Mouse (Mus musculus) MEL (cell line): ENCODE data around the gene Cd248. TPM values are rescaled to one million over a fixed set of nuclear protein-coding genes. Genes with fewer than 3 reads are reported as not detected.

Experiments used
- DNase-seq: peaks from one replicate; pipeline ENCODE4 v3.0.0; 2011; ENCODE audit warnings: low read depth, low spot score
- H3K27ac ChIP-seq: 2 replicates; pipeline ENCODE4 v1.5.1; 2012; ENCODE audit warnings: low read depth, mild to moderate bottlenecking, control low read depth, low read length, moderate library complexity; ENCODE audit not compliant: control insufficient read depth
- H3K27me3 ChIP-seq, 2 experiments: fragments of 150-350 bp in 1 of 2; sonication (generic) in 1 of 2; 2 replicates each; pipeline ENCODE4 v1.6.1; 2012; ENCODE audit warnings: low read length in 2 of 2, mild to moderate bottlenecking in 2 of 2, improper control_type of control experiment in 1 of 2, moderate library complexity in 1 of 2; ENCODE audit not compliant: insufficient read depth in 2 of 2, control insufficient read depth in 1 of 2
- H3K36me3 ChIP-seq, 2 experiments: 2 replicates each; pipeline ENCODE4 v1.6.1; 2012 to 2014; ENCODE audit warnings: low read length in 2 of 2, improper control_type of control experiment in 1 of 2, inconsistent platforms in 1 of 2, mild to moderate bottlenecking in 1 of 2; ENCODE audit not compliant: insufficient read depth in 2 of 2, control insufficient read depth in 1 of 2
- H3K4me1 ChIP-seq, 2 experiments: fragments of 150-350 bp in 1 of 2; sonication (generic) in 1 of 2; 2 replicates each; pipeline ENCODE4 v1.6.1; 2012; ENCODE audit warnings: low read length in 2 of 2, improper control_type of control experiment in 1 of 2, mild to moderate bottlenecking in 1 of 2; ENCODE audit not compliant: insufficient read depth in 2 of 2, control insufficient read depth in 1 of 2
- H3K4me3 ChIP-seq, 2 experiments: fragments of 150-350 bp in 1 of 2; sonication (generic) in 1 of 2; 2 replicates each; pipeline ENCODE4 v1.5.1; 2012; ENCODE audit warnings: low read depth in 2 of 2, low read length in 2 of 2, mild to moderate bottlenecking in 2 of 2, moderate library complexity in 2 of 2, control low read depth in 1 of 2, improper control_type of control experiment in 1 of 2; ENCODE audit not compliant: control insufficient read depth in 1 of 2, insufficient read depth in 1 of 2
- H3K79me2 ChIP-seq: 2 replicates; pipeline ENCODE4 v1.6.1; 2012; ENCODE audit warnings: mild to moderate bottlenecking, low read length, moderate library complexity; ENCODE audit not compliant: control insufficient read depth, poor library complexity, insufficient read depth
- H3K9ac ChIP-seq: 2 replicates; pipeline ENCODE4 v1.6.1; 2012; ENCODE audit warnings: low read depth, mild to moderate bottlenecking, control low read depth, low read length, moderate library complexity; ENCODE audit not compliant: control insufficient read depth, poor library complexity, severe bottlenecking
- H3K9me3 ChIP-seq: fragments of 150-350 bp; sonication (generic); replicated peaks from 2 replicates; pipeline ENCODE4 v1.6.1; 2012; ENCODE audit warnings: mild to moderate bottlenecking, low read length, improper control_type of control experiment, moderate library complexity; ENCODE audit not compliant: insufficient read depth
- CHD1 ChIP-seq: IDR thresholded peaks from 2 replicates; pipeline ENCODE4 v1.6.1; 2012; ENCODE audit warnings: low read depth, mild to moderate bottlenecking, inconsistent platforms, low read length, improper control_type of control experiment
- CHD2 ChIP-seq: IDR thresholded peaks from 2 replicates; pipeline ENCODE4 v1.6.1; 2011; ENCODE audit warnings: low read length, improper control_type of control experiment
- CTCF ChIP-seq, 3 experiments: IDR thresholded peaks in 2 of 3; conservative IDR thresholded peaks in 1 of 3; 2 replicates each; pipeline ENCODE4 v1.5.1; 2011 to 2012; ENCODE audit warnings: low read length in 3 of 3, low read depth in 2 of 3, mild to moderate bottlenecking in 2 of 3, improper control_type of control experiment in 1 of 3, inconsistent platforms in 1 of 3, mixed read lengths in 1 of 3, moderate library complexity in 1 of 3; ENCODE audit not compliant: control insufficient read depth in 1 of 3, insufficient read depth in 1 of 3, poor library complexity in 1 of 3, severe bottlenecking in 1 of 3
- E2F4 ChIP-seq: IDR thresholded peaks from 2 replicates; pipeline ENCODE4 v1.6.1; 2011; ENCODE audit warnings: low read depth, low read length, improper control_type of control experiment, borderline replicate concordance
- ELF1 ChIP-seq: IDR thresholded peaks from 2 replicates; pipeline ENCODE4 v1.6.1; 2014; ENCODE audit warnings: low read depth, mild to moderate bottlenecking, inconsistent platforms, low read length, improper control_type of control experiment, moderate library complexity
- EP300 ChIP-seq, 2 experiments: IDR thresholded peaks; 2 replicates each; pipeline ENCODE4 v1.6.1; 2011; ENCODE audit warnings: improper control_type of control experiment in 2 of 2, low read length in 2 of 2, low read depth in 1 of 2, mild to moderate bottlenecking in 1 of 2
- ETS1 ChIP-seq: IDR thresholded peaks from 2 replicates; pipeline ENCODE4 v1.6.1; 2012; ENCODE audit warnings: low read depth, mild to moderate bottlenecking, inconsistent platforms, low read length, improper control_type of control experiment, moderate library complexity
- GABPA ChIP-seq: IDR thresholded peaks from 2 replicates; pipeline ENCODE4 v1.6.1; 2012; ENCODE audit warnings: low read depth, mild to moderate bottlenecking, inconsistent platforms, low read length, improper control_type of control experiment, moderate library complexity
- GATA1 ChIP-seq: IDR thresholded peaks from 2 replicates; pipeline ENCODE4 v1.6.1; 2011; ENCODE audit warnings: low read depth, low read length, improper control_type of control experiment
- HCFC1 ChIP-seq: IDR thresholded peaks from 2 replicates; pipeline ENCODE4 v1.6.1; 2012; ENCODE audit warnings: low read depth, mild to moderate bottlenecking, inconsistent platforms, low read length, improper control_type of control experiment, moderate library complexity
- KAT2A ChIP-seq: conservative IDR thresholded peaks from 2 replicates; pipeline ENCODE4 v1.6.1; 2012; ENCODE audit warnings: low read depth, low read length, improper control_type of control experiment, inconsistent platforms
- MAFK ChIP-seq: IDR thresholded peaks from 2 replicates; pipeline ENCODE4 v1.6.1; 2011; ENCODE audit warnings: low read depth, mild to moderate bottlenecking, low read length, improper control_type of control experiment, borderline replicate concordance
- MAX ChIP-seq: IDR thresholded peaks from 2 replicates; pipeline ENCODE4 v1.6.1; 2011; ENCODE audit warnings: low read length, improper control_type of control experiment
- MAZ ChIP-seq: IDR thresholded peaks from 2 replicates; pipeline ENCODE4 v1.6.1; 2012; ENCODE audit warnings: low read depth, mild to moderate bottlenecking, inconsistent platforms, low read length, improper control_type of control experiment
- MEF2A ChIP-seq: IDR thresholded peaks from 2 replicates; pipeline ENCODE4 v1.6.1; 2014; ENCODE audit warnings: low read depth, mild to moderate bottlenecking, inconsistent platforms, low read length, improper control_type of control experiment; ENCODE audit not compliant: poor library complexity, insufficient replicate concordance, severe bottlenecking; ENCODE audit errors: extremely low read depth
- MYB ChIP-seq: IDR thresholded peaks from 2 replicates; pipeline ENCODE4 v1.6.1; 2011; ENCODE audit warnings: mild to moderate bottlenecking, low read depth, low read length, improper control_type of control experiment
- MYC ChIP-seq: IDR thresholded peaks from 2 replicates; pipeline ENCODE4 v1.6.1; 2011; ENCODE audit warnings: low read depth, mild to moderate bottlenecking, low read length, improper control_type of control experiment, moderate library complexity
- NELFE ChIP-seq: IDR thresholded peaks from 2 replicates; pipeline ENCODE4 v1.6.1; 2011; ENCODE audit warnings: low read depth, low read length, improper control_type of control experiment
- NRF1 ChIP-seq: IDR thresholded peaks from 2 replicates; pipeline ENCODE4 v1.6.1; 2014; ENCODE audit warnings: low read depth, mild to moderate bottlenecking, inconsistent platforms, low read length, improper control_type of control experiment, moderate library complexity; ENCODE audit not compliant: poor library complexity, insufficient read depth, severe bottlenecking
- POLR2AphosphoS2 ChIP-seq: IDR thresholded peaks from 2 replicates; pipeline ENCODE4 v1.6.1; 2011; ENCODE audit warnings: low read length, improper control_type of control experiment
- RAD21 ChIP-seq: IDR thresholded peaks from 2 replicates; pipeline ENCODE4 v1.6.1; 2011; ENCODE audit warnings: mild to moderate bottlenecking, low read depth, low read length, improper control_type of control experiment
- RCOR1 ChIP-seq: IDR thresholded peaks from 2 replicates; pipeline ENCODE4 v1.6.1; 2012; ENCODE audit warnings: low read depth, mild to moderate bottlenecking, inconsistent platforms, low read length, improper control_type of control experiment
- SIN3A ChIP-seq: IDR thresholded peaks from 2 replicates; pipeline ENCODE4 v1.6.1; 2012; ENCODE audit warnings: low read length, improper control_type of control experiment, inconsistent platforms
- SMC3 ChIP-seq: IDR thresholded peaks from 2 replicates; pipeline ENCODE4 v1.6.1; 2011; ENCODE audit warnings: low read depth, low read length, improper control_type of control experiment
- TCF12 ChIP-seq: IDR thresholded peaks from 2 replicates; pipeline ENCODE4 v1.6.1; 2014; ENCODE audit warnings: low read depth, mild to moderate bottlenecking, inconsistent platforms, low read length, improper control_type of control experiment, moderate library complexity
- UBTF ChIP-seq: IDR thresholded peaks from 2 replicates; pipeline ENCODE4 v1.6.1; 2012; ENCODE audit warnings: low read depth, mild to moderate bottlenecking, inconsistent platforms, low read length, improper control_type of control experiment, moderate library complexity, borderline replicate concordance; ENCODE audit not compliant: insufficient read depth
- USF1 ChIP-seq: IDR thresholded peaks from 2 replicates; pipeline ENCODE4 v1.6.1; 2014; ENCODE audit warnings: low read depth, mild to moderate bottlenecking, inconsistent platforms, low read length, improper control_type of control experiment, moderate library complexity
- USF2 ChIP-seq, 2 experiments: IDR thresholded peaks; 2 replicates each; pipeline ENCODE4 v1.6.1; 2011 to 2012; ENCODE audit warnings: improper control_type of control experiment in 2 of 2, low read length in 2 of 2, borderline replicate concordance in 1 of 2, inconsistent platforms in 1 of 2, low read depth in 1 of 2, mild to moderate bottlenecking in 1 of 2; ENCODE audit not compliant: insufficient read depth in 1 of 2
- ZC3H11A ChIP-seq: IDR thresholded peaks from 2 replicates; pipeline ENCODE4 v1.6.1; 2012; ENCODE audit warnings: low read depth, mild to moderate bottlenecking, inconsistent platforms, low read length, improper control_type of control experiment
- ZKSCAN1 ChIP-seq: IDR thresholded peaks from 2 replicates; pipeline ENCODE4 v1.6.1; 2012; ENCODE audit warnings: low read depth, mild to moderate bottlenecking, inconsistent platforms, low read length, improper control_type of control experiment, moderate library complexity
- ZNF384 ChIP-seq: IDR thresholded peaks from 2 replicates; pipeline ENCODE4 v1.6.1; 2012; ENCODE audit warnings: low read depth, mild to moderate bottlenecking, inconsistent platforms, low read length, improper control_type of control experiment
- polyA plus RNA-seq, 2 experiments: library from polyadenylated mRNA; stranded (reverse) in 1 of 2; unstranded in 1 of 2; fragments of >175 nt in 1 of 2; fragments of >200 nt in 1 of 2; gene quantifications; 2 replicates each; pipeline versions ENCODE4 v1.2.1 to v1.2.4; 2012; ENCODE audit warnings: low replicate concordance in 2 of 2, low read depth in 1 of 2; ENCODE audit not compliant: insufficient read length in 2 of 2, insufficient read depth in 1 of 2, missing spikeins in 1 of 2
- total RNA-seq: library from RNA; depleted of rRNA; stranded (reverse); fragments of 300-350 nt; gene quantifications from 2 replicates; pipeline ENCODE4 v1.2.3, GENCODE M21; 2012

Gene Cd248
- total and polyA plus RNA-seq, 3 experiments: 0.27 to 0.86 TPM; not detected in 1

DNA sequence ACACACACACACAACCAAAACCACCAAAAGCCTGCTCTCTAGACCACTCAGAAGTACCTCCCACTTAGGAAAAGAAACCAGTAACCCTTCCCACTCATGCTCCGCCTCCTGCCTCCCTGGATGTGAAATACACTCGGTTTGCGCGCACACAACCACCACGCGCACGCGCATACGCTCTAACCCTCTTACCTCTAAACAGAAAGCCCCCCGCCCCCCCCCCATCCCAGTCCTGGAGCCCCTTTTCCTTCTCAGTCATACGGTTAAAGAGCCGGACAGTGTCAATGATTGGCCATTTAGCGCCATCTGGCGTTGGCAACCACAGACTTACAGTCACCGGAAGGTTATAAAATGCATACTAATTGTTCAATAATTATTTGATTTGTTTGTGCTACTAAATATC lies 5.2 kb downstream of the Cd248 start:
- DNase-seq: peak; percentile 82

DNA sequence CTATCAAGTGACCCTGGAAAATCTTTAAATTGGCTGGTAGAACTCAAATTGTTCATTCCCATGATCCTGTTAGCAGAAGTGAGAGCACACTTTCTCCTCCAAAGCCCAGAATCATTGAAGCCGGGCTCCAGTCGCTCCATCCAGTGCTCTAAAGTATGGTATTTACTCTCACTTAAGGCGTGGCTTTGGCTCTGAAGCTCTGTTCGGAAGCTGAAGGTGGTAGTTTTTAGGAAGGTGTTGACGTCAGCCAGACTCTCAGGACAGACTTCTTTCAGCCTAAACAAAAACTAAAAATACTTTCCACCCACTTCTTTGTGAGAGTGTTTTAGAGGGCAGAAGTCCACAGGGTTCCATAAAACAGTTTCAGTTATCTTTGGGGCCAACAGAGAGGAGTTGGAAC lies 5.6 kb downstream of the Cd248 start:
- Histone ChIP-seq H3K36me3 (no peaks in the 10 kb centered on the region), H3K79me2 (peaks cover 2% of the 10 kb centered on the region; the same call in 1 of the 2 replicates), H3K4me3 (peak overlapping the region; percentile 8 to 56; a peak in 3 of 4 replicates), H3K27ac (no peak overlapping the region), H3K27me3 (no peaks in the 10 kb centered on the region), H3K4me1 (peaks cover 5 to 21% of the 10 kb centered on the region in 2 experiments), H3K9ac (no peak overlapping the region; the same call in 1 of the 2 replicates), H3K9me3 (no peaks in the 10 kb centered on the region)
- TF ChIP-seq USF2 (IDR thresholded peaks at IDR 0.05; ENCODE audit: borderline replicate concordance in 1 of 2, insufficient read depth in 1 of 2, low read depth in 1 of 2, low read length in 2 of 2) (no peak), RCOR1 (no peak), TCF12 (no peak), ZNF384 (no peak), ETS1 (no peak), MYB (no peak), POLR2AphosphoS2 (no peak), E2F4 (no peak), MYC (no peak), MAFK (no peak), UBTF (no peak), ZC3H11A (no peak), GATA1 (no peak), MEF2A (no peak), HCFC1 (no peak), CTCF (IDR thresholded peaks at IDR 0.05 in 2 of 3, conservative IDR thresholded peaks at IDR 0.05 in 1 of 3; ENCODE audit: control insufficient read depth in 1 of 3, insufficient read depth in 1 of 3, low read depth in 2 of 3, low read length in 3 of 3, poor library complexity in 1 of 3, severe bottlenecking in 1 of 3) (no peak), ELF1 (no peak)
- DNase-seq: no peak

More for the DNA sequence above, 5.2 kb downstream of the Cd248 start:
- H3K9me3 ChIP-seq: no peaks in the 10 kb centered on the region
- H3K4me1 ChIP-seq: peaks cover 5 to 26% of the 10 kb centered on the region in 2 experiments
- no peaks in the 10 kb centered on the region for H3K27me3 ChIP-seq
- peak overlapping the region; percentile 43; the same call in 1 of the 2 replicates for H3K27ac ChIP-seq
- peak overlapping the region; percentile 56 to 68 for H3K4me3 ChIP-seq
- TF ChIP-seq TCF12 (0 out of 2 replicates have a peak, but pooled peaks have one; percentile 12), MAX (no peak), ZC3H11A (peak; percentile 62; the same call in 1 of the 2 replicates), USF1 (no peak), HCFC1 (no peak), RAD21 (peak; percentile 67), ZNF384 (no peak), GATA1 (no peak), SIN3A (no peak), NRF1 (peak; percentile 68), MYC (no peak), ZKSCAN1 (no peak), SMC3 (peak; percentile 82), GABPA (no peak), CHD2 (no peak), ETS1 (no peak), EP300 (IDR thresholded peaks at IDR 0.05; ENCODE audit: low read depth in 1 of 2, low read length in 2 of 2) (no peak), CHD1 (no peak), KAT2A (no peak), CTCF (IDR thresholded peaks at IDR 0.05 in 2 of 3, conservative IDR thresholded peaks at IDR 0.05 in 1 of 3; ENCODE audit: control insufficient read depth in 1 of 3, insufficient read depth in 1 of 3, low read depth in 2 of 3, low read length in 3 of 3, poor library complexity in 1 of 3, severe bottlenecking in 1 of 3) (peak; percentile 44 to 77 (median 75)), MAZ (peak; percentile 45; the same call in 1 of the 2 replicates), NELFE (no peak)
- peak overlapping the region; percentile 27 for H3K9ac ChIP-seq
- H3K36me3 ChIP-seq: no peaks in the 10 kb centered on the region
- peaks cover 2% of the 10 kb centered on the region; the same call in 1 of the 2 replicates for H3K79me2 ChIP-seq
